Mouse (Mus musculus): Measurements from ENCODE around the gene Ric8a.
A peak's percentile ranks its signal among the peaks of the same experiment; 100 is the strongest.
"Not testable (repeated sequence)": the region's sequence is repeated elsewhere in the genome, so short reads cannot be mapped to it uniquely, and the experiment has no call there.

Ric8a gene

DNA sequence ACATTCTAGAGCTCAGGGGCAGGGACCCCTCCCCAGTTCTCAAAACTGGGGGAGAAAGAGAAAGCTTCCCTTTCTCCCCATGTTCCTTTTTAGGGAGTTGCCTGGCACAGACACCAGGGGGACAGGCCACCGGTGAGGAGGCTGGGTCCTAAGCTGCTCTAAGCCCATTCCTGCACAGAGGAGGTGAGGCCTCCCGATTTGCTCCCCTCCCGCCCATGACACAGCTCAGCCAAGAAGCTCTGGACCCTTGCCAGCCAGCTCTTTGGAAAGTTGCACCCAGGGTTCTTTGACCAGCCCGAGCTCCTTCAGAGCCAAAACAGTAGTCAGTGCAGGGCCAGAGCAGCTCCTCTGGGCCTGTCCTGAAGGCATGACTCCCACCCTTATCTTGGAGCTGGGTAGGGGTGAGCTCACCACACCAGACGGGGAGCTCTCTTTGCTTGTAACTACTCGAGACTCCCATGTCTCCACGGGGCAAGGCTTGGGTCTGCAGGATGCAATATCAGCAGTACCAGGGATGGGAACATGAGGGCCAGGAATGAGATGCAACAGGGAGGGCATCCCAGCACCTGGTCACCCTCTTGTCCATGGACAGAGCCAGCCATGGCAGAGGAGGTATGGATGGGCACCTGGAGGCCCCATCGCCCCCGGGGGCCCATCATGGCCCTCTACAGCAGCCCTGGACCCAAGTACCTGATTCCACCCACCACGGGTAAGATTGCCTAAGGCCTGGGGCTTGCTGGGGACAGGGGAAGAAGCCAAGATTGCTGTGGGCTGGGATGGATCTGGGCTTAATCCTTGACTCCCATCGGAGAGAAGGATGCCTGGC, 8.8 kb upstream of the Ric8a start, which contains the start of gene Odf3:
Odf3 (plus strand) TSS at position 51 of the 826 bp plus-strand sequence.
- peak in 1 of 2 experiments; percentile 20 for DNase-seq

DNA sequence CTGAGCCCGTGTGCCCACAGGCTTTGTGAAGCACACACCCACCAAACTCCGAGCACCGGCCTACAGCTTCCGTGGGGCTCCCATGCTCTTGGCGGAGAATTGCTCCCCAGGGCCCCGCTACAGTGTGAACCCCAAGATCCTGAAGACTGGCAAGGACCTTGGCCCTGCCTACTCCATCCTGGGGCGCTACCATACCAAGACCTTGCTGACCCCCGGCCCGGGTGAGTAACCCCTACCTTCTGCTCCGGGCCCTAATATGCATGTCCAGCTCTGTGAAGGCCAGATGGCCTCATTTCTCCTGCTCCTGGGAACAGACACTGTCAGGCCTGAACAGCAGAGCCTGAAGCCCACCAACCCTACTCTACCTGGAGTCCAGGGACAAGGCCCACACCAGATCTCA, 8.2 kb upstream of the Ric8a start:
- no peak for DNase-seq

DNA sequence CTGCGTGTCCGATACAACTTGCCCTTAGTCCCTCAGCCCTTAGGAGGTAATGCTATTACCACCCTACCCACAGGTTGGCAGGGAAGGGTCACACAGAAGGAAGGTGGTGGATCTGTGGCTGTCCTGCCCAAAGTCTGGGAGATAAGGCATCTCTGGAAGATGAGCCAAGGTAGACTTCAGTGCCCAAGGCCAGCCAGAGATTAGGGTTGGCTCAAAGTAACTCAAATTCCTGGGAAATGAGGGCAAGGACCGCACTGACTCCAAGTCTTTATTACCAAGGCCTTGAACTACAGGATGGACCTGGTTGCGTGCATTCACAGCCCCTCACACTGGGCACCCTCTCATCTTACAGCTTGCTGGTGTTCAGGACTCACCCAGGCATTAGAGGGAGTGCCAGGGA, 4.8 kb upstream of the Ric8a start:
- no peak for DNase-seq

GRCm38 (mm10) chr7:140853386-140853785, 3.4 kb upstream of the Ric8a start:
- no peak for DNase-seq

DNA sequence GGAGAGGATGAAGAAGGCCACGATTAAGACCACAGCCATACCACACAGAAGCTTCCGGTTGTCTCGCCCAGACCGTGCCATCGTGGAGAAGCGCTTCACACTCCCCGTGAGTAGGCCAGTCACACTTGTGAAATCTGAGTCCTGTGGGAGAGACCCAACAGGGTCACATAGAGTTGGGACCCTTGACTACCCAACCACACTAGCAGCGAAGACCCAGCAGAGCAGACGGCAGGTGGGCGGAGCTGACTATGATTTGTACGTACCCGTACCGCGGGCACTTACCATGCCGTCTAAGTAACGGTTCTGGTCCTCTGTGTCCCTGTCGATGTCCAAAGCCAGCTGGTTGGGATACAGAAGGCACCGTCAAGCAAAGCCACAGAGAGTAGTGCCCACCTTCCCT, 2.3 kb upstream of the Ric8a start:
- no peak for DNase-seq

DNA sequence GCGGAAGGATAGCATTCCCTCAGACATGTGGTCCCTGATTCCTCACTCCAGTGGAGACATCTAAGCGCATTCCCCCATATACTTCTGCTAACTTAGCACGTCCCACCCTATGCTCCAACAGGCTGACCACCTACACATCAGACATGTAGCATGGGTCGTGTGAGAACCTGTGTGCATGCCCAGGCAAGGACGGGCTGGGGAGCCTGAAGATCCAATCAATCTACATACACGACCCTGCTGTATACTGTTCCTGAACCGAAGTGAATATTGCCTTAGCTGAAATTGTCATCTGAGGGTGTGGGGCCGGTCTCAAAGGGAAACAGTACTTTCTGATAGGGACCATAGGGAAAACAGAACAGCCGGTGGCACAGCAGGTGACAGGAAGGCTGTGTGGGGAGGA, 1.6 kb upstream of the Ric8a start:
- no peak for DNase-seq

- DNase-seq, result peak; percentile 94 to 95
These were observed 635 bp upstream of the Ric8a start, which contains the start of gene Gm45785 for GRCm38 (mm10) chr7:140855860-140856784. Gene Gm45785, minus strand, starts transcription at chr7:140856331.

DNA sequence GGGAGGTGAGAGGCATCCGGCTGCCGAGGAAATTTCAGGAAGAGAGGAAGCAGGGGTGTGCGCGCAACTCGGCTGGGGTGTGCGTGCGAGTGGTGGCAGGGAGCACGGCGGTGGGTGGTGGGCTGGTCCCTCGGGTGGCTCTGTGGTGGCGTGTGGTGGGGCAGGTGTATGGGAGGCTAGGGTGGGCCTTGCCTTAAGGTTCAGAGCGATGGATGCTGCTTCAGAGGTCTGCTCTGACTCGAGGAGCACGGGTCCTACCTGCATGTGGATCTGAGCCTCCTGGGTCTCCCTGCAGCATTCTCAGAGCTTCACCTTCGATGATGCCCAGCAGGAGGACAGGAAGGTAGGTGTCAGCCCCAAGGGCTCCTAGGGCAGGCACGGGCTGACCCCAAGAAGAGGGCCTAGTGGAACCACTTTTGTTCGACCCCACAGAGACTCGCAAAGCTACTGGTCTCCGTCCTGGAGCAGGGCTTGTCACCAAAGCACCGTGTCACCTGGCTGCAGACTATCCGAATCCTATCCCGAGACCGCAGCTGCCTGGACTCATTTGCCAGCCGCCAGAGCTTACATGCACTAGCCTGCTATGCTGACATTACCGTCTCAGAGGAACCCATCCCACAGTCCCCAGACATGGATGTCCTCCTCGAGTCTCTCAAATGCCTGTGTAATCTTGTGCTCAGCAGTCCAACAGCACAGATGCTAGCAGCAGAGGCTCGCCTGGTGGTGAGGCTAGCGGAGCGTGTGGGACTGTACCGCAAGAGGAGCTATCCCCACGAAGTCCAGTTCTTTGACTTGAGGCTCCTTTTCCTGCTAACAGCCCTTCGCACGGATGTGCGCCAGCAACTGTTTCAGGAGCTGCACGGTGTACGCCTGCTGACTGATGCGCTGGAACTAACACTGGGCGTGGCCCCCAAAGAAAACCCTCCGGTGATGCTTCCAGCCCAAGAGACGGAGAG, 1.1 kb downstream of the Ric8a start, which contains the start of gene Bet1l:
Bet1l (minus strand) TSS at position 28 of the 956 bp plus-strand sequence.
- no peak for DNase-seq

GRCm38 (mm10) chr7:140858746-140859145, 2.0 kb downstream of the Ric8a start:
- no peak for DNase-seq

DNA sequence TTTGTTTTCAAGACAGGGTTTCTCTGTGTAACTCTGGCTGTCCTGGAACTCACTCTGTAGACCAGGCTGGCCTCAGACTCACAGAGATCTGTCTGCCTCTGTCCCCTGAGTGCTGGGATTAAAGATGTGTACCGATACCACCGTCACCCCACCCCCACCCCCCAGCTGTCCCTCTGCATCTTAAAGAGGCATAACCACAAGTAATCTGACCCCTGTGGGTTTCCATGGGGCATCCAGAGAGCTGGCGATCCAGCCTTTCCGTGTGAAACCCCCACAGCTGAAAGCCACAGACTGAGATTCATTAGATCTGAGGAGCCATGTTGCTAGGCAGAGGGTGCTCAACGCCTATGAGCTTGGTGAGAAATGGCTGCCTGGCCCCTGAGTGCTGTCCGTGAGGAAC, 3.2 kb downstream of the Ric8a start:
- DNase-seq, result no peak

DNA sequence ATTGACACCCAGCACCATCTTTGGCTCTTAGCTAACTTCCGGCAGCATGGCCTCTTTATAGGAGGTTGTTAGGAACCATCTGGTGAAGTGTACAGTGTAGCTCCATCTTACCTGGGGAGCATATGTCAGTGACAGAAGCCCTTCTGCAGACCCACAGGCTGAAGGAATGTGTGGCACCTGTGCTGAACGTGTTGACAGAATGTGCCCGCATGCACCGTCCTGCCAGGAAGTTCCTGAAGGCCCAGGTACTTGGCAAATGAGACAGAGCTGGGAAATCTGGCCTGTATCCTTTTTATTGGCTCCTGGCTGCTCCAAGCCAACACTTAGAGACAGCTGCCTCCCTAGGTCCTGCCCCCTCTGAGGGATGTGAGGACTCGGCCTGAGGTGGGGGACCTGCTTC, 4.0 kb downstream of the Ric8a start:
- no peak for DNase-seq

- DNase-seq, result no peak
These were observed 8.0 kb downstream of the Ric8a start for GRCm38 (mm10) chr7:140864761-140865160.

DNA sequence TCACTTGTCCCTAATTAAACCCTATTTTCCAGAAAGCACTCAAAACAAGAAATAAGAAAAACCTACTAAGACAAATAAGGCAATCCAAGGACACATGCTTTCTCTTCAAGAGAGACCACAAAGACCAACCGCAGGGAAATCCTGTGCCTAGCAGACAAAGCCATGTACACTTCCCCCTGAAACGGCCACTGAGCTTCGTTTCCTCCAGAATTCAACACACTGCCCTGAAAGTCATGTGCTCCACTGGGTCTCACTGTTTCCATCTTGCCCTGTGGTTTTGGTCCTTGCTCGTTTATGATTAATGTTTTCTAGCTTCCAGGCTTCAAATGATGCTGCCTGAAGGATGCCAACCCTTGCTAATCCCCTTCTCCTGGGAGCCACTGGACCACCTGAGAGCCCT, 17.5 kb downstream of the Ric8a start:
- DNase-seq, result peak in 1 of 2 experiments; percentile 24

DNA sequence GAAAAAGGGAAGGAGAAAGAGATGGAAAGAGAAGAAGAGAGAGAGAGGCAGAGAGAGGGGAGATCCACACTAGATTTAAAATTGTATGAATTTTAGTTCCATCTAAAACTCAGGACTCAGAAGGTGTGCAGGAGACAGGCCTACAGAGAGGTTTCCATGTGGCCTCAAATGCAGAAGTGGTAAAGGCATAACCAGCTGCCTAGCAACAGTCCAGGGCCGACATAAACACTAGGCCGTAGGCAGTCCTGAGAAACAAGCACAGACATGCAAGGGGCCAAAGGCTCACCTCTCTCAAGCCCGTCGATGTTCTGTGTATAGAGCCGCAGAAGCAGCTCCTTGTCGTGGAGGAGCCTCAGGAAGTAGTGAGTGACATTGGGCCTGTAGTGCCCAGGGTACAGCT, 20.6 kb downstream of the Ric8a start:
- DNase-seq, result peak; percentile 37 to 41

DNA sequence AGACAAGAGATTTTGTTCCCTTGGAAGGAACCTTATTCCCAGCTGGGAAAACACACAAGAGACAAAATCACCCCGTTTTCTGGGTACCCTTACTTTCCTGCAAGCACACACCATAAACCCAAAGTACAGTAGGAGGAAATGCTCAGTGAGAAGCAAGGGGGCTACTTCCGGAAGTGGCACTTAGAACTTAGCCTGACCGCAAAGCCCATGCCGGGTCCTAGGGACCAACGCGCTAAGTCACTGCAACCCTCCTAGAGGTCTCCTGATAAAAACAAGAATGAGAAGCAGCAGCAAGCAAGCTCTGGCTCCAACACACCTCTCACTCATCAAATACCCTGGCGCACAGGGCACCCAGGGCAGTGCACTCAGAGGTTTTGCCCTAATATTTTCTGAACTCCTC, 22.6 kb downstream of the Ric8a start:
- no peak for DNase-seq

- no peak for DNase-seq
These were observed 23.7 kb downstream of the Ric8a start for GRCm38 (mm10) chr7:140880419-140880818.

GRCm38 (mm10) chr7:140880865-140881515, 24.2 kb downstream of the Ric8a start:
- no peak for DNase-seq

GRCm38 (mm10) chr7:140881696-140882468, 25.1 kb downstream of the Ric8a start, which contains the start of the genes Psmd13 and Sirt3:
Gene Psmd13, plus strand, starts transcription at chr7:140881968.
Gene Sirt3, minus strand, starts transcription at chr7:140882309.
- DNase-seq, result peak; percentile 93 to 95

DNA sequence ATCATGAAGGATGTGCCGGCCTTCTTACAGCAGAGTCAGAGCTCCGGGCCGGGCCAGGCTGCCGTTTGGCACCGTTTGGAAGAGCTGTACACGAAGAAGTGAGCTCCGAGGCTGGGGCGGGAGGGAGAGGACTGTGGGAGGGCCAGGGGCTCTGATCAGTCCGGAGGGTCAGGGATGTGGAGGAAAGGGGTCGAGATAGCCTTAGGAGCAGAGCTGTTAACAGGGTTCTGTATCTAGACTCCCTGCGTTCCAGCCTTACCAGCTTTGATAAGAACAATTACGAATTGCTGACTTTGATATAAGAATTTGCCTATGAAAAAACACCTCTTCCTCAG, 25.7 kb downstream of the Ric8a start:
- DNase-seq, result no peak

DNA sequence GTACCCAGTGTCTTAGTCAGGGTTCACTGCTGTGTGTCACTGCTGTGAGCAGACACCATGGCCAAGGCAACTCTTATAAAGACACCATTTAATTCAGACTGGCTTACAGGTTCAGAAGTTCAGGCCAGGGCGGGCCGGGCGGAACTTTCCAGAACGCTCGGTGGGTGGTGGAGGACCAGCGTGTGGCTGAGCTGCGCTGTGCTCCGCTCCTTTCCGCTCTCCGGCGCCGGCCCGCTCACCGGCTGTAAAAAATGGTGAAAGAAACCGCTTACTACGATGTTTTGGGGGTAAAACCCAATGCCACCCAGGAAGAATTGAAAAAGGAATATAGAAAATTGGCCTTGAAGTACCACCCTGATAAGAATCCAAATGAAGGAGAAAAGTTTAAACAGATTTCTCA, 33.9 kb downstream of the Ric8a start:
- not testable (repeated sequence) for DNase-seq

DNA sequence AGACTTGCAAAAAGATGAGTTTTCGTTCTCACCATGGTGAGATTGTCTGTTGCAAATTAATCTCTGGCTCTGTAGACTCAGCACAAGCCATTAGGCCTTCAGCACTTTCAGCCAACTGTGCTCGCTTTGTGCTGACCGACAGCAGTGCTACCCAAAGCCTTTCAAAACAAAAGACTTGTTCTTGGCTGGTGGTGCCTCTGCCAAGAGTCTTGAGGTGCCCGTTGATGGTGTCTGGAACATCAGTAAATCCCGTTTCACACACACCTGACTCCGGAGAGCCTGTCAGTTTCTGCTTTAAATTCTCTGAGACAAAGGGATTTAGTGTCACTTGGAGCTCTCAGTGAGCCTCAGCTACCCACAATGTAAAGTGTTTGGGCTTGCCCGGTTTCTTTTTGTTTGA, 37.3 kb downstream of the Ric8a start:
- no peak for DNase-seq

Data from lung, adult 18-20 months (tissue).